Mouse (Mus musculus): ENCODE results near the gene Nrde2.

Gene Nrde2

DNA sequence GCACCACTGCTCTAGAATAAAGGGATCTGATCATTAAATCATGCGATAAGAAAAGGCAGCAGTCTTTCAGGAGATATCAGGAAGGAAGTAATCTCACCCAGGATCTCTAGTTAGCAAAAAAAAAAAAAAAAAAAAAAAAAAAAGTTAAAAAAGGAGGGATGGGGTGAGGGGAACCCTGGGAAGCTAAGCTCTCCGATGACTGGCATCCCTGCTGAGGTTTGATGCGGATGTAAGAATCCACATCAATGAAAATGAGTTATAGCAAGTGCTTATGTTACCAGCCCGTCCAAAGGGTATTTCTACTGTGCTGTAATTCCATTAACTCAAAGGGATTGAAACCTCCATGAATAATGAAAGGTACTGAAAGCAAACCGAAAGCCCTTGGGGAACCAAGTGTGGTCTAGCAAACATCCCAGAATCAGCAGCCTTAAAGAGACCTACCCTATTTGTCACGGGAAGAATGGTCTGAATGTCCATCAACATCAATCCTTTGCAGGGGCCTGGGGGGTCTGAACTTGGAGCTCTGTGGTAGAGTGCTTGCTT lies 19.5 kb upstream of the Nrde2 start:
- DNase-seq (ENCODE audit: low spot score in 2 of 2): no peak

DNA sequence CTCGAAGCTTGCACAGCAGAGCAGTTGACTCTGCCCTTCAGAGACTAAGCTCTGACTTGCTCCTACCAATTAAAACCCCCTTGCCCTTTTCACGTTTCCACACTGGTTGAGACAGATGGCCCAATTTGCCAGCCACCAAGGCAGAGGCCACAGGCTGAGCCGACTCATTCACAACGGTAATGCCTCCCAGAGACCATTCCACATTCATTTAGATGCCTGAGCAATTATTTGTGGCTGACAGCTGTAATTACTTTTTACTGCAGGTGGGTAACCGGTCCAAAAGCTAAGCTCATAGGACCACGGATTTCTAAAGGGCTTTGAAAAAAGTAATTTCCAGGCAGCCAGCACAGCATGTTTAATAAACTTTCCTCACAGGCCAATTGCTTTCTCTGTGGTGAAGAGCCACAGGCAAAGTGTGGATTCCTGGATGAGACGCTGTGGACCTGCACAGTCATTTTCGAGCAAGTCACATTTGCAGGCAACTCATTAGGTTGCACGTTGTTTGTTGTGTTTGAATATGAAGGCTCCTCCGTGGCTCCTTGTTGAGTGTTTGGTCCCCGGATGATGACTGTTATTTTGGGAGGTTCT lies 17.1 kb upstream of the Nrde2 start:
- DNase-seq (ENCODE audit: low spot score in 2 of 2): no peak

DNA sequence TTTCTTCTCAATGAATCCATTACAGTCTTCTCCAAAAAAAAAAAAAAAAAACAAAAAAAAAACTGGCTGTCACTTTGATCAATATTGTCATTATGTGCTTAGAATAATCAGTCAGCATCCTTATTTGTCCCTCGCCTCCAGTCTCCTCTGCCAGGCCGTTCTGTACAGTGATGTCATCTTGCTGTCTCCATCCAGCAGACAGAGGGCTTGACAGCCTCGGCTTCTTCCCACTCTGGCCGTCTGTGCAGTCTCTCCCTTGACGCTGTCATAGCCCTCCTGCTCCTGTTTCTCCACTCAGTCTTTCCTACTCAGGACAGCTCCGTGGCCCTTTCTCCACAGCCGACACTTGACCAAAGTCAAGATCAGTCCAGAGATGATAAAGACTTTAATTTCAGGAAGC lies 13.0 kb upstream of the Nrde2 start:
- no peak for DNase-seq (ENCODE audit: low spot score in 2 of 2)

DNA sequence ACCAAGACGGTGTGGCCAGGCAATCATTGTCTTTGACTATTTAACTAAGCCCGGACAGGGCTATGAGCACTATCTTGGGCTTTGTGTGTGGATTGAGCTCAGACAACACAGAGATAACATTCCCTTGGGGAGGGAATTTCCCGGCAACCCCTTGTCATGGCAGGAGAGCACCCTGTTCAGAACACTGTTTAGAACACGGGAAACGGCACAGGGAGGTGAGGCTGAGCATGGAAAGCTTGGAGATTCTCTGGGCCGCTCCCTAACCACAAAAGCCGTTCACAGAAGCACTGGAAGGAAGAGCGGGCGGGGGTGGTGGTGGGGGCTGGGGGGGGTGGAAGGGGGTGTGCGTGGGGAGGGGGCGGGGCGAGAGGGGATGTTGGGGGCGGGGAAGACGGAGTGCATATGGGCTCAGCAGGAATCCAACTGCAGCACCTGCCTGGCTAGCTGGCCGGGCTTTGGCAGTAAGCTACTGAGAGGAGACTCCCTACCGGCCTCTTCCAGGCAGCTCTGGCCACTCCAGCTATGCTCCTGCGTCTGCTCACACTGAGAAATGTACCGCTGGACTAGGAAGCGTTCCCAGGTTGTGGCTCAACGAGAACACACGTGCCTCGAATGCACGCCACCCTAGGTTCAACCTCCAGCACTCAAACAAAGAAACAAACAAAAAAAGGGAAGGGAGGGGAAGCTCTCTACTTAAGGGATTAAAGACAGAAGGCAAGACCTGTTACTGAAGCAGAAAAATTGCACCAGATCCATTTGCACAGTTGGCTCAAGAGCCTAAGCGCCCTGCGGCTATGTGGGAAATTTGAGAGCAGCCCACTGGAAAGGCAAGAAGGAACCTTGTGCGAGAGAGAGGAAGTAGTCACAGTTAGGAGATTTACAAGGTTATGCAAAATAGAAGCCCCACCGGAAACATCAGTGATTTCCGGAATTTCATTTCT lies 8.7 kb upstream of the Nrde2 start:
- DNase-seq (ENCODE audit: low spot score in 2 of 2): no peak

DNA sequence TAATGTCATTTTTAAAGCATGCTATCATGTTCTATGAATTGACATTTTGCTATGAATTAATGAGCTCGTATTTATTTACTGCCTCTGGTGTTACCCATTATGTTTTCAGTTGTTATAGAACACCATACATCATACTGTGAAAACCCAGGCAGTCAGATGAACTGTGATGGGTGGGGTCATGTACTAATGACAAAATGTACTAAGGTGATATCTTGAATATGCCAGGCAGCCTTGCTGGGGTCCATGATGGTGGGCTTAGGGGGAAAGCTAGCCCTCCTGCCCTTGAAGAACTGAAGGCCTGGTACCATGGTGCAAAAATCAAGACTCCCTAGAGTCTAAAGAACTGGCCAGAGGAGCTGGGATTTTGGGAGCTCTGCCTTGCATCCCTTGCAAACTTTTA lies 8.0 kb upstream of the Nrde2 start:
- no peak for DNase-seq (ENCODE audit: low spot score in 2 of 2)

DNA sequence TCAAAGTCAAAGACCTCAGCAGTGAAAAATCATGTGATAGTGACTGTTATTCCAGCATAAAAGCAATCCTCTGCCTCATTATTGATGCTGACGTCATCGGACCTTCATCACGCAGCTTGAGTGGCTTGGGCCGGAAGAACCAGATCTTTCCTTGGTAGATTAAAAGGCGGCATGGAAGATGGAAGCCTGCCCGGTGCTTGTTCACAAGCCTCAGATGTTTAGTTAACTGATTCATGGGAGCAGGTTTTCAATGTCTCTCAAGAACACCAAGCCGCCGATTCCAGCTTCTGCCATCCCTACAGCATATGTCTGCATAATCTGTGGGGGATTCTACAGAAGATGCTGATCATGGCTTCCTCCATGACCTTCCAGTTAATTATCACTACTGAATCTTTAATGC lies 7.5 kb upstream of the Nrde2 start:
- no peak for DNase-seq (ENCODE audit: low spot score in 2 of 2)

DNA sequence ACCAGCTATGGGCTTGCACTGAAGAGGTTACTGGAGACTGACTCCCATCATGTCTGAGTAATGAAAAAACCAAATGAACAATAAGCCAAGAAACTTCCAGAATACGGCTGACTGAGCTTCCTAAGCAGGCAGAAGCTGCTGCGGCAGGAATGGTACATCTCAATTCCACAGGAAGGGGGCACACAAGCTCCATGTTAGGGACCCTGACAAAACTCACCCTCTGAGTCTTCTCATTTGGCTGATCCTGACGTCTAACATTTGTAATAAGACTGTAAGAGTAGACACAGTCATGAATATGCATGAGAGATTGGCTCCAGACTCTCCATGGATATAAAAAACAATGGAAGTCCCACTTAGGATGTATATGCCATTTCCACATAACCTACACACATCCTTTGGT lies 6.7 kb upstream of the Nrde2 start:
- no peak for DNase-seq (ENCODE audit: low spot score in 2 of 2)

DNA sequence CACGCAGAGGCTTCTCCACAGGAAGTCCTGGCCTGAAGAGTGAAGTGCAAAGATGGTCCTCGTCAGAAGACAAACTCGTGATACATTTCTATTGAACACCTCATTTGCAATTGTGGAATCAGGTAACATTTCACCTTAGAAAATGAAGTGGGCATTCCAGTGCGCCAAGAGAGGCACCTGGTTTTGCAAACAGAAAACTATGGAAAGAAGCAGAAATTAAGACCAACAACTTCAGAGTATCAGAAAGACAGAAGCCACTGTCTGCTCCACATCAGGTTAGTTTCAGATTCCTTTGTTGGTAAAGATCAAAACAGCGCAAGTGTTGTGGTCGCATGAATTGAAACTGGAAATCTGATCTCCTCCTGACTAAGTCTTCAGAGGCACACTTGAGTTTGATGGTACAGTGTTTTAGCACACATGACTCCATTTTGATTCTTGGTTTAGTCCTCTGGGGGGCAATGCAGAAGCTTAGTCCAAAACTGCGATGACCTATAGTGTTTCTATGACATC lies 5.6 kb upstream of the Nrde2 start:
- no peak for DNase-seq (ENCODE audit: low spot score in 2 of 2)

DNA sequence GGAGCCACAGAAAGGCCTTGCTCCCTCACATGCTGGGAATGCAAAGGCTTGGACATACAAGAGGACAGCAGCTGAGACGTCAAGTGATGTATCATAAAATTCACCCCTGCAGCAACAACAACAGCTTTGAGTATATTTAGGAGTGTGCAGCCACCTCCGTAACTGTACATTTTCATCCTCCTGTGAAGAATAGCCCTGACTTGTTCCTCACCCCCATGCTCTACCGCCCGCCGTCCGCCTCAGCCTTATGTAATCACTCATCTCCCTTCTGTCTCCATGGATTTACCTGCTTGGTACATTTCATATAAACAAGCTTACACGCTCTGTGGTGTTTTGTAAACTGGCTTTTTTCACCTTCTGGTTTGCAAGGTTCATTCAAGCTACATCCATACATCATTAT lies 7.0 kb downstream of the Nrde2 start:
- no peak for DNase-seq (ENCODE audit: low spot score in 2 of 2)

DNA sequence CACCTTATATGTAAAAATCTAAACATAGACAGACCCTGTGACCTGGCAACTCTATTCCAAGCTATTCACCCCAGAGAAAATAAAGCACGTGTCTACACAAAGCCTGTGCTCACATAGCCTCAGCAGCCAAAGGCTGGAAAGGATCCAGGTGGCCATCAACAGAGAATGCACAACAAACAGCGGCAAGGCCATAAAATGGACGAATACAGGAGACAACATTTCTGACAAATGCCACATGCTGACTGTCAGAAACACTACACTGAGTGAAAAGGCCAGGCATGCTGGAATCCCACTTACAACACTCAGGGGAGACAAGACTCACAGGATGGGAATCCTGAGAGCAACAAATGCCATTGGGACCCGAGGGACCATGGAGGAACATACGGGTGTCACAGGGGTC lies 15.2 kb downstream of the Nrde2 start:
- no peak for DNase-seq (ENCODE audit: low spot score in 2 of 2)

DNA sequence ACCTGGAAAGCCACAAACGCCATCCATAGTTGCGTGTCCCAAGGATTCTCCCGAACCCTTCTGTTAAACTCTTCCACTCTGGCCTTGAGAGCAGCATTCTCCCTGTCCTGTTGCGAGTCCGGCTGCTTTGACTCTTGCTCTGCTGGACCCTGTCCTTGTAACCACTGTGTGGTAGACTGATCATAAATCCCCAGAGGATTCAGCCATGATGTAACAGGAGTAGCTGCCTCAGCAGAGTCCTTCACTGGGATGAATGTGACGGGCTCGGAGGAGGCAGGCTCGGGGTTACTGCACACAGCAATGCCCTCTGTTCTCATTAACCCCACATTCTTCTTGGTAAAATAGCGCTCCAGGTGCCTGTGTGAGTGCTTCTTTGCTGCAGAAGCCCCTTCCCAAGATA lies 15.7 kb downstream of the Nrde2 start:
- no peak for DNase-seq (ENCODE audit: low spot score in 2 of 2)

DNA sequence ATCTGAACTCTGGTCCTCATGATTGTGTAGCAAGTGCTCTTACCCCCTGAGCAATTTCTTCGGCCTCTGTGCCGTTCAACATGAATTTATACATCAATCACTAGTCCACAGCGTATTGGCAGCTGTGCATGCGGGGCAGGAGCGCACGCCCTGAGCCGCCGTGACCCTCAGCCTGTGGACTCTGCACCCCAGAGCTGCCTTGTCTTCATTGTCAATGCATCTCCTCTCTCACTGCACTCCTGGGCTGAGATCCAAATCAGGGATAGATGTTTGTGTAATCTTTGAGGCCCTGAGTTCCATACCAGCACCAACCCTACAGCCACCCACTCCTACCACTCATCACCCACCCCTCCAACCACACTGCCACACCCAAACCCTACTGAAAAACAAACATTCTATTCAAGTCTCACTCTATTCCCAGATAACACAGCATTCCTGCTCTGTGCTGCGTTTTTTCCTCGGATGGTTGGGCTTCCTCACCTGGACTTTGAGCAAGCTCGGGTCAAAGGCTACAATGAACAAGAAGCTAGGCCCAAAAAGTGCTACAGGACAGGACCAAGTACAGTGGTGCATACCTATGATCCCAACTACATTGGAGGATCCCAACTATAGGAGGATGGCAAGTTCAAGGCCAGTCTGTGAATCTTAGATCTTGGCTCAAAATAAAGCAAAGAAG lies 16.5 kb downstream of the Nrde2 start:
- no peak for DNase-seq (ENCODE audit: low spot score in 2 of 2)

DNA sequence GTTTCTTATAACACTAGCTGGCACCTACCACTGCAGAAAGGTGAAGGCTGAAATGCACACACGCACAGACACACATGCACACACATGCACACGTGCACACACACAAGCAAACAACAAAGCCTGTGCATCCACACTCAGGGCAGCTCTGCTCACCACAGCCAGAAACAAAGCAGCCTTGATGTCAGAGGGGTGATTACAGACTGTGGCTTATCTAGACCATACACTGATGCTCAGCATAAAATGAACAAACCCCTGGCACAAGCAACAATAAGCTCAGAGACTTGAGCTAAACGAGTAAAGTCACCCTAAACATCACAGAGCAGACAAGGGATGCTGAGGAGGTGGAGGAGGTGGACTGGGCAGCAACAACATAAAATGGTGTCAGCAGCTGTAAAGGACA lies 24.3 kb downstream of the Nrde2 start:
- DNase-seq (ENCODE audit: low spot score in 2 of 2): no peak

DNA sequence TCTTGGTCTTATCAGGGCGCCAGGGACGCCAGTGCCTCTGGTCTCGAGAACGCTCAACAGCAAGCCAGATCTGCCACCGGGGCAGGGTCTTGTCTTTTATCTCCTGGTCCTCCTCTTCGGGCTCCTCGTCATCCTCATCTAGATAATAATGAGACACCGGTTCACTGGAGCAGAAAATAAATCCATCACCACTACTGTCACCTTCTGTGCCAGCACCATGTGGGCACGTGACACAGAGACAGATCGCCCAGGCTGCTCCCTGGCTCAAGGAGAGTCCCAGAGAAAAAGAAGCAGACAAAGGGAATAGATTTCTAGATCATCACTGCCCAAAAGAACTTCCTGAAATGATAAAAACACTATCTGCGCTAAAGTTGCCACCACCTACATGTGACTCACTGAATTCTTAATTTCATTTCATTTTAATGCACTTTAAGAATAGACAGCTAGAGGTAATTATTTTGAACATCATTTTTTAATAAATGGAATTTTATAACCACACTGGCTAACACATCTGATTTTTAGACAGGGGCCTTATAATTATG lies 25.0 kb downstream of the Nrde2 start:
- no peak for DNase-seq (ENCODE audit: low spot score in 2 of 2)

DNA sequence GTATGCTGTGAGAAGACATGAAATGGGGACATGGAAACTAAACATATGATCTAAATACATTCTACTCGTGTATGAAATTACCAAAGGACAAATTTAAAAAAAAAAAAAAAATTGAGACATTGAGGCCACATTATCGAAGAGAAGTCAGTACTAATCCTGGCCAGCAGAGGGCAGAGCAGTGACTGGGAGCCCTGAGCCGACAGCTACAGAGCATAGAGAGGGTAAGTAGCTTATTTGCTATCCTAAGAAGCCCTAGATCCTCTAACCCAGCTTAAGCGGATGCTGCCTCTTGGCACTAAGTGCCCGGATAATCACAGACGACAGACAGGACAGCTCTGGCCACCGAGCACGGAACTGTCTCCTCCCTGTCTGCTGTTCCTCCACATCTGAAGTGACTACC lies 27.8 kb downstream of the Nrde2 start:
- DNase-seq (ENCODE audit: low spot score in 2 of 2): peak in 1 of 2 experiments; percentile 34

DNA sequence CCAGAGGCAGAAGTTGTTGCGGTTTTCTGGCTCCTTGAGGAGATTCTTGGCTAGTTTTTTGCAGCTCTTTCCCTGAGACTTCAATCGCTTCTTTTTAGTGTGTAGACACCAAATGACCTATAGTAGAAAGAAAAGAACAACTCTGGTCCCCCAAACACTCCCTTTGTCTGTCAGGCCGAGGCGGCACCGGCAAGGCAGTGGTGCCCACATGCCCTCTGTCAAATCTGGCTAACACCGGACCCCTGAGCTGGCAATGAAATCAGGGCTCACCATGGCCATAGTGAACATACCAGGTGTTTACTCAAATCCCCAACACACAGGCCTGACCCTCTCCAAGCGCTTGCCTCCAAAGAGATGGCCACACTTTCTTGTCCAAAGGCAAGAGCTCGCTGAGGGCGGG lies 28.3 kb downstream of the Nrde2 start:
- no peak for DNase-seq (ENCODE audit: low spot score in 2 of 2)

DNA sequence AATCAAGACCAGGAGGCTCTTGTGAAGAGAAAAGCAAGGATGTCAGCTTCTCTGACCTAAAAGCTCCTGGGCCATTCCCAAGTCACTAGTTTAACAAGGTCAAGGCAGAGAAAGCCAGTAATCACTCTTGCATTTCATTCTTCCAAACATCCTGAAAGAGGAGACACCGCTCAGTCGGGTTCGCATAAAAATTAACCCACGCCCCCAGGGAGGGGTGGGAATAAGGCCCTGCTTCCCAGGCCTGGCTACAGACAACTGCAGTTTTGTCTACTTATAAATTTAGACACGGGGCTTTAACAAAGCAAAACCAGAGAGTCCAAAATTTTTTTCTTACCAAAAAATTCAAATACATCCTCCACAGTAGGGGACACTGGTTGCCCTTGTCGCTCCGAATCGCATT lies 30.5 kb downstream of the Nrde2 start:
- no peak for DNase-seq (ENCODE audit: low spot score in 2 of 2)

DNA sequence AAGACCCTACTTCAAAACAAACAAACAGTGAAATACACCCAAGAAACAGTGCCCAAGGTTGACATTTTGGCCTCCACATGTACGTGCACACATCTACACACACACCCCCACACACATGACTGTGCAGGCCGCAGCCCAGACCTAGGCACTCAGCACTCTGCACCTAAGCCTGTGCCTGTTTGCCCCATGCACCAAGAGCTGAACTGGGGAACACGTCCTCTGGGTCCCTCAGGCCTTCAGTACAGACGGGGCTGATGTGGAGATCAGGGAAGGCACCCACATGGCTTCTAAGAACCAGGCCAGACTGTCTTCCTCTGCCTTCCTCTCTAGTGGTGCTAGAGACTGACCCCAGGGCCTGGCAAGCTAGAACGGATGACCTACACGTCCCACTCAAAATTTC lies 30.9 kb downstream of the Nrde2 start:
- DNase-seq (ENCODE audit: low spot score in 2 of 2): no peak

DNA sequence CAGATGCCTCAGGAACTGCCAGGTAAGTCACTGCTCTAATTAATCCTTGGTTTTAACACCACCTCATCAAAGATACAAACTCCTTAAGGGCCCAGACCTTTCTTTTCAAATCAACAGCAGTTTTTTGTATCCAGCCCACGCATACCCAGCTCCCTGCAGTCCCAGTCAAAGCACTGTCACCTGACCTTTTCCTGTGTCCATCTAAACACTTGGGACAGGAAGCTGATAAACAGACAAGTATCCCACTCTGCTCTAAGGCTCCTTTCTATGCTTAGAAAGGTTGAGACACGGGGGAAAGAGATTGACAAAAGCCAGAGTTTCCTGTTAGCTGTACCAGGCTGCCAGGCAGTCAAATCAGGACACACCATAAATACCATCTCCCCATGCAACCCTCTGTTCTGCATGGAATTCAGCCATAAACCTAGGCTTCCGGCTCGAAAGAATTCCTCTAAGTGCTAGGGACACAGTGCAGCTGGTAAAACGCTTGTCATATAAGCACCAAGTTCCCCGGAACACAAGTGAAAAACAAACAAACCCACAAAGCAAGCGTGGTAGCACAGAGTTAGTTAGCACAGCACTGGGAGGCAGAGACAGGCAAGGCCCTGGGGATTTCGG lies 31.5 kb downstream of the Nrde2 start:
- peak in 1 of 2 experiments; percentile 20 for DNase-seq (ENCODE audit: low spot score in 2 of 2)

DNA sequence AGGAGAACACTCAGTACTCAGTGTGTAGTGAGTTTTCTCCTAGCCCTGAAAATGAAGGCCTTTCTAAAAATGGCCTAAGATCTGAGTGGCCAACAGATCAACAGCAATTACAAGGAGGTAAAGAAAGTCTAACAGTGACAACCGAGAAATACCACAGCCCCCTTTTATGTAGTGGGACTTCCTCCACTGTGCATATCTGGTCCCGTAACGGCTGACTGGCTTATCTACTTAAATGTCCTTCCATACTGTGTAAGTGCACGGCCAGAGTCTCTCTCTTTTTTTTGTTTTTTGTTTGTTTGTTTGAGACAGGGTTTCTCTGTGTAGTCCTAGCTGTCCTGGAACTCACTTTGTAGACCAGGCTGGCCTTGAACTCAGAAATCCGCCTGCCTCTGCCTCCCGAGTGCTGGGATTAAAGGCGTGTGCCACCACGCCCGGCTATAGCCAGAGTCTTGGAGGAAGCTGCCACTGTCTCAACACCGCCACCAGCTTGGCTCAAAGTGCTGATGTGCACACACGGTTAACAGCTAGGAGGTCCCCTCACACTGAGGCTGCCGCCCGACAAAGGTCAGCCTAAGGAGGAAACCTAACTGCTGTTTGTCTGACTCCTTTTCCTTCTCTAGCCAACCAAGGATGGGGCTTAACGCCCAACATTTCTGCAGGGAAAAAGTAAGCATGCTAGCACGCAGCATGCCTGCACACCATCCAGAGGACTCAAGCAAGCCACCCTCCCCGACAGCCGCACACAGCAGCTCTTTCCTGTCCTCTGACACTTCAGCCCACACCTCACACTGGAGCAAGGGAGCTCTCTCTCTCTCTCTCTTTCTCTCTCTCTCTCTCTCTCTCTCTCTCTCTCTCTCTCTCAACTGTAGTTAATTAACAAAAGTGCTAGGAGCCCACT lies 32.2 kb downstream of the Nrde2 start:
- no peak for DNase-seq (ENCODE audit: low spot score in 2 of 2)
